Mouse (Mus musculus): ENCODE results near the gene Hmgn1.
"Not testable (repeated sequence)": the region's sequence is repeated elsewhere in the genome, so short reads cannot be mapped to it uniquely, and the experiment has no call there.

The Hmgn1 gene

DNA sequence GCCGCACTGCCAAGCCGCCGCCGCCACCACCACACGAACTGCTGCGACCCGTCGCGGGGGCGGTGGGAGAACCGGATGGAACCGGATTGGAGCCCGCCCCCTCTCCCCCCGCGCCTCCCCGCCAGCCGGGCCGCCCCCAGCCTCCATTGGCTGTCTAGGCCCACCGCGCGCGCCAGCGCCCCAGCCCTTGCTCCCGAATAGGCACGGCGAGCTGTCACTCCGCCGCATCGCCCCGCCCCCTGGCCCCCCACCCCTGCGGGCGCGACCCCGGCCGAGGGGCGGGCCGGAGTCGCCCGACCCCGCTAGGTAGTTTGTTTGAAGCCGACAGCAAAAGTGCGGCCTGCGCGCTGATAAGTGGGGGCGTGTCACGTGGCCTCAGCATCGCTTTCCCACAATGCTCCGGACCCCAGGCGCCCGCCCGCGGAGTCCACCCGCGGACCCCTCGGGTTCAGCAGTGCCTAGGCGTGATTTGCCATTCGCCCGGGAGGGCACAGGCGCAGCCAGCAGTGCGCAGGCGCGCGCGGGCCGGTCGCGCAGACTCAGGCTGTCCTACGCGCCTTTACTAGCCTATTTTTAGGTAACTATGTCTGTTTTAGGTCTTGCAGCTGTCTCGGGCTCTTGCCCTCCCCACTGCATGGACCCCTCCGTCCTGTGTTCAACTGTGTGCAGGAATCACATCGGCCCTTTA, at the start of gene Hmgn1:
Gene Hmgn1, minus strand, starts transcription at position 73 of the 688 bp plus-strand sequence.
- peak; percentile 96 for DNase-seq (ENCODE audit: low spot score)

DNA sequence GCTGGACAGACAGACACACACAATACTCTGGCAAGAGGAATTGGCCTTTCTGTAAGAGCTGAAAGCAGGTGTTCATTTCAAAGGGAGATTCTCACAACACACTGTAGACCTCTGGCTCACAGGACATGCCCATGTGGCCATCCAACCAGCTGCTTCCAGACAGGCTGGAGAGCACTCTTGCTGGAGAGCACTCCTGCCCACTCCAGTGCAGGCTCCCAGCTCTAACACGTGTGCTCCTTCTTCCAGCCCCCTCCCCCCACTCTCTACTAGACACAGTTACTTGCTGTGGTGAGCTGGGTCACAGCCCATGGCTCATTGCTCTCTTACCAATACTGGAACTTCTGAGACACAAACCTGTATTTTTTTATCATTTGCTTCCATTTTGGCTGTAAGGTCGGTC, 47.9 kb upstream of the Hmgn1 start:
- DNase-seq (ENCODE audit: low spot score), result no peak

DNA sequence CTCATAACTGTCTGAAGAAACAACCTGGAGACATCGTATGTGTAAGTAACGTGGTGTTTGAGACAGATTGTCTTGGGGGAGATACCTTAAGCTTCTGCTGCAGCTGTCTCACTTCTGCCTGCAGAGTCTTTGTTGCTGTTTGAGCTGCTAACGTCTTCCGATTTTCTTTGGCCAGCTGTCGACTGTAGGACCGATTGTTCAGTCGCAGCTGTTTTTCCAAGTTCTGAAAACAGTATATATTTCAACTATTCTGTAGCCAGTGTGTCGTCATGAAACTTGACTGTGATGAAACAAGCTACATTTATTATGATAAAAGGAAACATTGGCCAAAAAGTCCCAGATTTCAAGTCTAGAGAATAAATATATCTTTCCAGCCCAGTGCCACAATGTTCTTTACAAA, 46.1 kb upstream of the Hmgn1 start:
- DNase-seq (ENCODE audit: low spot score), result no peak

DNA sequence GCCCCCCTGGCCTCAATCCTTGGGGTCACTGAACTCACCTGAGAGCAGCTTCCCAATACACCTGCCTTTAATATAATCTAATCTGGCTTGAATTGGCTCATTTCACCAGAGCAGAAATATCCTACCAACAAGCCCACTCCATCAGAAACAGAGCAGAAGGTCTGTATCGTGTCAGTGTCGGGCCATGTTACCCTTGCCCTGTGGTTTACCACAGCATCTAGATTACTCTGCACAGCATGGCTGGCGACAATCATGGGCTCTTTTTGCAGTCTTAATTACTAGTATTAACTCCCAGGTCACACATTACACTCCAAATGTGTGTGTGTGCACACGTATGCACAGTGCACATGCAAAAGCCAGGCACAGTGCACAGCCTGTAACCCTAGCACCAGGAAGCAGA, 41.3 kb upstream of the Hmgn1 start:
- no peak for DNase-seq (ENCODE audit: low spot score)

DNA sequence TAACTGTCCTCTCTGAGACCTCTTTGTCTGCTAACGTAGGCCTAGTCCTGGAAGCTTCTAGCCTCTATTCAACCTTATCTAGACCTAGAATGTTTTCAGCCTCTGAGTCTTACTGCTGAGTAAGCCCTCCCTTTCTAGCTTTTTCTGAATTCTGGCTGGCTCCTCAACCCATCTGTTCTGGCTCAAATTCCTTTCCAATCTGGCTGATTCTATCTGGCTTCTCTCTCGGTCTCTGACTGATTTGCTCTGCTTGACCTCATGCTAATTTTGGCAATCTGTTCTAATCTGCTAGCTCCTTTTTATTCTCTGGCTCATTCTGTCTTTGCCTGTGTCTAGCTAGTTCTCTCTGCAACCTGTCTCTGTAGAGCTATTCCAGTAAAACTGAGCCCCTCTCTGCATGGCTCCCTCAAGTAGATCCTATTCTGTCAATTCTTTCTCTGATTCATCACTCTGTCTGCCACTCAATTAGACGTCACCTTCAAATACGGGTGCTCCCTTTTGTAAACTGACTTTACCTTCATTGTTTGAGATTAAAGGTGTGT, 38.3 kb upstream of the Hmgn1 start:
- DNase-seq (ENCODE audit: low spot score), result no peak

DNA sequence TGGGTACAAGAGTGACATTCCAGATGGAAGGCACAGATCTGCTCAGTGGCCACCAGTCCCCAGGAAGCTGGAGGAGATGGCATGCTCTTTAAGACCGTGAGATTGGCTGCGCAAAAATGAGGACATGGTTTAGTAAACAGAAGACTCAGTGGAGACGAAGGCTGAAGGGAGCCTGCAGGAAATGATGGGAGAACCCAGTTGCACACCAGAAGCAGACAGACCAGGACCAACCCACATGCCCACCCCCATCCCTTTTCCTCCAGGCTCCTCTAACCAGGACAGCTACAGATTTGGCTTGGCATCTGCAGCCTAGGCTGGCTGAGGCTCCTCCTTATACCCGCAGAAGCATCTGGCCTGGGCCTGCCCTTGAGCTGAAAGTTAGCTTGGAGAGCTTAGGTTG, 33.8 kb upstream of the Hmgn1 start:
- DNase-seq (ENCODE audit: low spot score), result no peak

DNA sequence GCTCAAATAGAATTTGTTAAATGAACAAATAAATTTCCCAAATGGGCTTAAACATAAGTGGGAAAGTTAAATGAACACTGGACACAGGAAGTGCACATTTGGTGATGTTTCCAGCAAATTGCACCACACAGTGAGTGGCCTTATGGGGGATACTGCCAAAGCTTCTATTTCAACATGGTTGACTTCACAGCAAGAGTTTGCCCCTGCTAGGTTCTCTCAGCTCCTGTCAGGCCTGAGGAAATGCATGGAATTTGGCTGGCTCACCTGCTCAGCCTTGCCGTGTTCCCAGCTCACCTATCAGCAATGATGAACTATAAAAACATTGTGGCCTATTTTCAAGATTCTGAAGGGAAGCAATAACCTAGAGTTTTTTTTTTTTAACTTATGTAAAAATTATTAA, 33.4 kb upstream of the Hmgn1 start:
- no peak for DNase-seq (ENCODE audit: low spot score)

DNA sequence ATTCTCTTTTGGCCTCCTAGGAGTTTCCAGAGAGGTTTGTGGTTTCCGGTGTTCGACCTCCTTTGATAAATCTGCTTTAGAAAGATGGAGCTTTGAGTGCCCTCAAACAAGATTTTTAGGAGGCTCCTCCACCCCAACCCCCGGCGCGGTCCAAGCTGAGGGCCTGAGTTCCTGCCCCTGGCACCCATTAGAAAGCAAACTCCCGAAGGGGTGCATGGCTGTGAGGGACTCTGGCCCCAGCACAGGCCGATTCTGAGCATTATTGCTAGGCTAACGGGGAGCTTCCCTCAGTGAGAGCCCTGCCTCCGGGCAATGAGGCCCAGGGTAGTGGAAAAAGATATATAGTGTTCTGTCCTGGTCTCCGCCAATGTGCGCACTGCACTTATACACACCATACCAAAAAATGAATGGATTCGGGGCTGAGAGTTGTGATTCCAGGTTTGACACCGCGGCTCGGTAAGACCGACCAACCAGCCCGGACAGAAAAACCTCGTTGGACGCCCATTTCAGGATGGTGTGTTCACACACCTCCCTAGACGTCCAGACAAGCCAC, 32.3 kb upstream of the Hmgn1 start:
- DNase-seq (ENCODE audit: low spot score), result no peak

DNA sequence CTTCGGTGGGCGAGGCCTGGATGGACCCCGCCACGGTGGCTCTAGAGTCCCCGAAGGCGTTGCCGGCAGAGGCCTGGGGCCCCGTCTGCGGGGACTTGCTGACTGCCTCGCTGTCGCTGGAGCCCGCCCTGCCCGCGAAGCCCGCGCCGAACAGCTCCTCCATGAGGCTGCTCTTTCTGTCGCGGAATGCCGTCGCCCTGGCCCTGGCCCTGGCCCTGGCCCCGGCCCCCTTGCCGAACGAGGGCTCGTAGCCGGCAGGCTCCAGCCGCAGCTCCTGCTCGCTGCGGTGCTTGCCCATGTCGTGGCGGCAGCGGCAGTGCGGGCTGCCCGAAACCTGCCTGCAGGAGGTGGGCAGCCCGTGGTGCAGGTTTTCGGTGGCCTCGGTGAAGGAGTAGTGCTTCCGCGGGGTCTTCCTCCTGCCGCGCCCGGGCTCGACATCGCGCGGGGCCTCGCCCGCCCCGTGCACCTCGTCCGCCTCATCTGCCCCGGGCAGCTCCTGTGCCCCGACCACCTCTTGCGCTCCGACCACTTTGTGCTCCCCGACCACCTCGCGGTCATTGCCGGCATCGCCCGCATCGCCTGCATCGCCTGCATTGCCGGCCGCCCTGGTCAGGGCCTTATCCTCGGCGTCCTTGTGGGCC, 31.7 kb upstream of the Hmgn1 start:
- peak; percentile 63 for DNase-seq (ENCODE audit: low spot score)

DNA sequence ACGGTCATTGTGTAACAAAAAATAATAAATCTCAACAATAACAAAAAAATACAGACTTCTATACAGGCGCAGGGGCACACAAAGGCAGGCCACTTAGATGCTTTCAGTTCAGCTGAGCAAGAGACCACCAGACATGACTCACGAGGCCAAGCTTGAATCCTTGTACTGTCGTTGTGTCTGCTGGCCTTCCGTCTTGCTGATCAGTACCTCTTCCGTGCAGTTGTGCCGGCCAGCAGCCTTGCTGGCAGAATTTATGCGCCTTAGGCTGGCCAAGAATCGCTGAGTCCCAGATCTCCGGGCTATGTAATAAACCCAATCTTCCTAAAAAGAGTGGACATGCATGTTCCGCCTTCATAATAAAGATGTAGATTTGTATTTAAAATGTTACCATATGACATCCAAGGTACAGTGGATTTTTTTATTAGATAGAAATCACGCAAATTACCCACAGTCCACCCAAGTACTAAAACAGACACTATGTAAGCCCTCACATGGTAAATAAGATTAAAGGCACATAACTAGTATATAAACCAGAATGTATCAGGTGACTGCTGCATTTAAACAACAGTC, 31.1 kb upstream of the Hmgn1 start:
- DNase-seq (ENCODE audit: low spot score), result no peak

DNA sequence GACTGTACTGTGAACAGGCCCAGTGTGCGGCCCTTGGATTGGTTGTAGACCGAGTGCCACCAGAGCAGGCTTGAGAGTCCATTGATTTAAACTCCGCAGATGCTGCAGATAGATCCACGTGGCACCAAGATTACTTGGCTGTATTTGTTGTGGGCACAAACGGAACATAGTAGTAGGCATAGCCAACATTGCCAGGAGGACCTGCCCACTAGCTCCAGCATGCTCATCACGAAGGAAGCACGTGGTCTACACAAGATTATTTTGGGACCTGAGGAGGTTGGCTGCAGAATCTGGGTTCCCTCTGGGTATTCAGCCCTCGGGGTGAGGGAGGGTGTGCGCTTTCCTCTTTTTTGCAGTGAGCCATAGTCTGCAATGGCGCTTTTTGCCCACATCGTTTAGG, 29.6 kb upstream of the Hmgn1 start:
- no peak for DNase-seq (ENCODE audit: low spot score)

DNA sequence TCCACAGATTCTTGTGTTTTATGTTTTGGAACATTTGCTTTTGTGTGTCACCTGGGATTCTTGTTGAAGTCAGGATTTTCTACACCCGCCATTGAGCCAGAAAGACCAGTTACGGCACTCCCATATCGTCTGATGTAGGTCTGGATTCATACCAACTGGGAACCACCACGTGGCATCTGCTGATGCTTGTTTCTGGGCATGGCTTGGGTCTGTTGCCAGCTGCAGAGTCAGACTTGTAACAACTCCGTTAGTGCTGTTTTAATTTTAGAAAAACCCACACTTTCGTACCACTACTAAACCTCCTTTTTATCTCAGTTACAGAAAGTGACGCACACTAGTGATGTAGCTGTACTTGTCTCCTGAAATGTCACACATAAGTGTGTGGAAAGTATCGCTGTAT, 28.5 kb upstream of the Hmgn1 start:
- peak; percentile 44 for DNase-seq (ENCODE audit: low spot score)

DNA sequence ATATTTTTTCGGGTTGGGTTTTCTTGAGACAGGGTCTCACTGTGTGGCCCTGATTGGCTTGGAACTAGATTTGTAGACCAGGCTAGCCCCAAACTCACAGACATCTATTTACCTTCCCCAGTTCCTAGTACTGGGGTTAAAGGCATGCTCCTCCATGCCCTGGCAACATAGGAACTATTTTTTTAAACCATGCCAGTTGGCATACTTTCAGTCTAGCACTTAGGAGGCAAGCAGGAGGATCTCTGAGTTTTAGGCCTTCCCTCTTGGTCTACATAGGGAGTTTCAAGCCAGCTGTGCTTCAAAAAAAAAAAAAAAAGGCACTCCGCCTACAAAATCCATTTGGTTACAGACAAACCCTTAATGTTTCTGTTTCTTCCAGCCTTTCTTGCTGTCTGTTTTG, 26.9 kb upstream of the Hmgn1 start:
- no peak for DNase-seq (ENCODE audit: low spot score)

DNA sequence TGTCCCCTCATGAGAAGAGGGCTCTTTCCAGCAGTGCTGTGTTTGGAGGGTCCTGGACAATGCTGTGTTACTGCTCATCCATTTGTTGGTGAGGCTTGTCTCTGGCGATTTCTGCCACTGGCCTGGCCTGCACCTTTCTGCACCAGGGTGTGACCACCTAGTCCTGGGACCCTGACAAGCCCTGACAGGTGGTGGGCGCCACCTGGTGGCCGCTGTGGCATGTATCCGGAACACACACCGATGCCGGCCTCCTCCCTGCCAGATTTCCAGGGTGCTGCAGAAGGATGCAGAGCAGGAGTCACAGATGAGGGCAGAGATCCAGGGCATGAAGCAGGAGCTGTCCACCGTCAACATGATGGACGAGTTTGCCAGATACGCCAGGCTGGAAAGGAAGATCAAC, 24.0 kb upstream of the Hmgn1 start:
- peak; percentile 83 for DNase-seq (ENCODE audit: low spot score)

DNA sequence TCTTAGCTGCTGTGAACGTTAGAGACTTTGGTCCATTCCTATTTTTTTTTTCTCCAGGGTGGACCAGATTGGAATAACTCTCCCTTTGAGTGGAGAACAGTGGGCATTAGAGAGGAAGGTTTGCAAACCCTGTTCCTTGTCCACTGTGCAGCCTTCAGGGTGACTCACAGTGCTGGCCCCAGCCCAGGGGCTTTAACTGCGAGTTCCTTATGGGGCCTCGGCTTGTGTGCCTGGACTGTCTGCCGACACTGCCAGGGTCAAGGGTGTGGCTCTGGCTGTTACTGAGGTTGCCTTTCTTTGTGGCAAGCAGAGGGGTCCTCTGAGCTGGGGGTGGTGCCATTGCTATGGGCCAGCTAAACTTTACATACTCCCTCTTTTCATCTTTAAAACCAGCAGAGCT, 23.5 kb upstream of the Hmgn1 start:
- peak; percentile 84 for DNase-seq (ENCODE audit: low spot score)

DNA sequence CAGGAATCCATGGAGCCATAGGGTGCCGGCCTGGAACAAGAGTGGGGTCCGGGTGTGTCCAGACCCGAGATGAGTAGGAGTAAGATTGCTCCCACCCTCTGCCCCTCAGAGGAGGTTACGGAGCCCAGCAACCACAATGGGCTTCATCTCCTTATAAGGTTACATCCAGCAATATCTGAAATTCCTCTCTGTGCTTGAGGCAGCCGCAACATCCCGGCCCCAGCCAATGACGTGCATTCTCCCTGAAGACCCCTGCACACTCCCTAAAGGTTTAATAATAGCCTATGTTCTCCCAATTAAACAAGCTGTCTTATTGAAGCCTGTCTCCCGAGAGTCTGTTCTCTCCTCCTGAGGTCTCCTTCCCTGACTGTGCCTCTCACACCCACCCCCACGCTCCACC, 21.8 kb upstream of the Hmgn1 start:
- DNase-seq (ENCODE audit: low spot score), result no peak

DNA sequence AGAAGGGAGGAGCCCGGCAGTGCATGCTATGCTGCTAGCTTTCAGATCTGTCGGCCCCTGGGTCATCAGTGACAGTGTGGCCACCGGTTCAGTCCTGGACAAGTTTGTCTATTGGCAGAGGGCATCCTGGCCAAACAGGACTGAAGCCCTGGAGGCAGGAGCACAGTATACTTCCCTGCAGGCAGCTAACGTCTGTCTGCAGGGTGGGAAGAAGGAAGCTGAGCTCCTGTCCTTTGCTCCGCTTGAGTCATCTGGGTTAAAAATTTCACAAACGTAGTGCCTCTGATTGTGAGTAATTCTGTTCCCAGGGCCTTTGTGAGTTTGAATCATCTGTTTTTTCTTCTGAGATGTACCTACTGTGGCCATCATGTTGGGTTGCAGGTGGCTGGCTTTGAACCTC, 21.3 kb upstream of the Hmgn1 start:
- peak; percentile 47 for DNase-seq (ENCODE audit: low spot score)

DNA sequence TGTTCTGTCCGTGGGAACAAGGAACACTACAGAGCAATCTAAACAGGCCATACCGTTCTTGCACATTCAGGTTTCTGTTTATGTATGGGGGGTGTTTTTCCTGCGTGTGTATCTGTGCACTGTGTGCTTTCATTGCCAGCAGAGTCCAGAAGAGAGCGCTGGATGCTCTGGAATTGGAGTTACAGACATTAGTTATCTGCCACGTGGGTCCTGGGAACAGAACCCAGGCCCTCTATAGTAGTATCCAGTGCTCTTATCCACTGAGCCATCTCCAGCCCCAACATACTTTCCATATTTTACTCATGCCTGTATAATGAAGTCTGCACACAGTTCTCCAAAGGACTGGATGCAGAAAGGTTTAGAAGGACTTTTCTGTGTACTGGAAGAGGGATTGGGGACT, 18.3 kb upstream of the Hmgn1 start:
- DNase-seq (ENCODE audit: low spot score), result no peak

DNA sequence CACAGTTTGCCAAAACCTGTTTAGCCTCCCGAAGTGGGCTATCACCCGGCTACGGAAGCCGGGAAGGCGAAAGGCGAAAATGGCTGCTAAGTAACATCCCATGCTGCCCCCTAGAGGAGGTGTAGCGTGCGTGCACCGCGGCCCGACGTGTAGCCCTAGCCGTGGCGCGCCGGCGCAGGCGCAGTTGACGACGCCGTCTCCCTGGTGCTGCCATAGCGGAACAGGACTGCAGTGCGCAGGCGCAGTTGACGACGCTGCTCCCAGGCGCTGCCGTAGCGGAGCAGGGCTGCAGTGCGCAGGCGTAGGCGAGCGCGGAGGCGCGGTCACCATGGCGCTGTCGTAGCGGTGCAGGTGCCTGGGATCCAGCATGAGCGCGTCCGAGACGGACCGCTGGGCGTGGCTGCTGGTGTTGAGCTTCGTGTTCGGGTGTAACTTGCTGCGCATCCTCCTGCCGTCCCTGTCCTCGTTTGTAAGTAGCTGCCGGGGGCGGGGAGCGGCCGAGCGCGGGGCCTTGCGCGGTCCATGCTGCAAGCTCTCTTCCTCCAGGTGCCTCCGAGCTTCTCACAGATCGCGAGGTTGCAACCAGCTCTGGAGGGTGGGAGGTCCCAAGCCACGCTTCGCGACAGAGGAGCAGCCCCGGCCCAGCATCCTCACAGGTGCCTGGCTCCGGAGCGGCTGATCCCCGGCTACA, 17.7 kb upstream of the Hmgn1 start, which contains the start of gene Wrb:
Gene Wrb, plus strand, starts transcription at position 298 of the 691 bp plus-strand sequence.
- DNase-seq (ENCODE audit: low spot score), result peak; percentile 100

DNA sequence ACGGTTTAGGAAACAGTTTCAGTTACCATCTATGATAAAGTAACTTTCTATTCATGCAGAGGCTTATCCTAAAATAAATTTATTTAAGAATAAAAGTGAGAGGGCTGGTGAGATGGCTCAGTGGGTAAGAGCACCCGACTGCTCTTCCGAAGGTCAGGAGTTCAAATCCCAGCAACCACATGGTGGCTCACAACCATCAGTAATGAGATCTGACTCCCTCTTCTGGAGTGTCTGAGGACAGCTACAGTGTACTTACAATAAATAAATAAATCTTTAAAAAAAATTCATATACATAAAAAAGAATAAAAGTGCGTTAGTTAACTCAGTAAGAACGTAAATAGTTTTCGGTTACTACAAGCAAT, 17.2 kb upstream of the Hmgn1 start:
- DNase-seq (ENCODE audit: low spot score), result not testable (repeated sequence)

DNA sequence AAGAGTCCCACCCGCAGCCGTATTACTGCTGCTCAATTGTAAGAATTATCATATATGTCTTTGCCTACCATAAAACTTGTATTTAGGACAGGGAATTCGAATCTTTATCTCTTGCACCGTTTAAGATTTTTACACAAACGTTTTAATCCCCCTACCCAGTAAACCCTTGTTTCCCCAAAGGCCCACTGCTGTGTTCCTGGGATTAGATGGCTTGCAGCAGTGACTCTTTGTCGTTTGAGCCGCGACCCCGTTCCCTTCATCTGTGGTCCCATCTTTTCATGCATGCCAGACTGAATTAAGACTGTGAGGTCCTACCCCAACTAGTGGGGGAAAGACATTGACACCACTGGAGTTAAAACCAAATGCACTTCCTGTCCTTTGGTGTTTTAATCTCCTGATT, 937 bp upstream of the Hmgn1 start:
- no peak for DNase-seq (ENCODE audit: low spot score)

DNA sequence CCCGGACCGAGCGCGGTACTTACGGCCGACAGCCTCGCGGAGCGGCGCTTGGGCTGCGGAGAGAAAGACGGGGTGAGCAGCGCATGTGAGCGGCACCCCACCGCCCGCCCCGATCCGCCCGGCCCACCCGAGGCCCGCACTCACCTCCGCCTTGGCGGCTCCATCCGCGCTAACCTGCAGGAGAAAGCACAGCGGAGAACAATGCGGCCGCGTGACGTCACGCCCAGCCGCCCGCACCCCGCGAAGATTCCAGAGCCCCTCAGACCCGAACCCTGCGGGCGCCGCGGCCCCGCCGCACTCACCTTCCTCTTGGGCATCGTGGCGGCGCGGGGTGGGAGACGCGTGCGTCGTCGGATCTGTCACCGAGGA, 257 bp downstream of the Hmgn1 start:
- no peak for DNase-seq (ENCODE audit: low spot score)
